Mouse (Mus musculus) adrenal gland, postnatal 14 days (tissue): Measurements from ENCODE around the gene Olfr898. TPM values are rescaled to one million over a fixed set of nuclear protein-coding genes. Genes with fewer than 3 reads are reported as not detected.

Experiments used
- DNase-seq: peaks from one replicate; pipeline ENCODE4 v3.0.0; 2021; ENCODE audit warnings: mixed read lengths
- long read RNA-seq, 2 experiments: library from polyadenylated mRNA; stranded (forward); transcript quantifications; one replicate each; pipeline ENCODE4 v2.0.0; 2021
- total RNA-seq: library from RNA; stranded (reverse); gene quantifications from 2 replicates; pipeline ENCODE4 v1.2.3, GENCODE M21; 2021

The Olfr898 gene
- not detected in 2 replicates for total RNA-seq
- long read RNA-seq, experiment 1 = 0 reads
- long read RNA-seq, experiment 2 = 0 reads

DNA sequence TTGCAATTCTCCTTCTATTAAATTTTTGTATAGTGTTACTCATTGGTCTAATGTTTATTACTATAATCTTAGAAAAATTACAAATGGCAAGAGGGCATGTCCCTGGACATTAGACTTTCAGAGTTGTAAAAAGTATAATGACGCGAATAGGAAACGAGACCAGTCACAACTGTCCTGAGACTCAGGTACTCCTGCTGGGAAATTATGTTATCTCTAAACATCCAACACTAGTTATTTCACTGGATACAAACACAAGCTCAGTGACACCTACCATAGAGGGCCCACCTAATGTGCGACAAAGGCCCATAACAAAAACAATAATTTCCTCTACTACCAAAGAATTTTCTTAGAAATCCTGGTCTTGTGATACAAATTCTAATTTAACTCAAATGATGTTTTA lies at the start of gene Olfr898:
Olfr898 (plus strand) TSS at position 301 of the 400 bp plus-strand sequence.
- DNase-seq = no peak

DNA sequence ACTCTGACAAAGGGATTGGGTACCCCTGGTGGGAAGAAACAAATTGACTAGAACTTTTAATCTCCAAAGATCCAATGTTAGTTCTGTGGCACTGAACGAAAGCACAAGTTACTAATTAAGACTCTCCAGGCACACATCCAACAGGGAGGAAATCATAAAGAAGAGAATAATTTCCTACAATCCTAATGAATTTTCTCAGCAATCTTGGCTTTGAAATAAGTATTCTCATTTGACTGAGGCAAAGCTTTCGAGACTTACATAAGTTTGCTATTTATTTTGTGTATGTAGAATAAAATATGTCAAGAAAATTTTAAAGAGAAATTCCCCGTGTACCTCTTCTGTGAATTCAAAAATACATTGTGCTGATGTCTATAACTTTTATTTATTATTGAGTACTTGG lies 19.5 kb upstream of the Olfr898 start, which contains the start of gene Olfr25:
Olfr25 (plus strand) TSS at position 301 of the 400 bp plus-strand sequence.
- no peak for DNase-seq

DNA sequence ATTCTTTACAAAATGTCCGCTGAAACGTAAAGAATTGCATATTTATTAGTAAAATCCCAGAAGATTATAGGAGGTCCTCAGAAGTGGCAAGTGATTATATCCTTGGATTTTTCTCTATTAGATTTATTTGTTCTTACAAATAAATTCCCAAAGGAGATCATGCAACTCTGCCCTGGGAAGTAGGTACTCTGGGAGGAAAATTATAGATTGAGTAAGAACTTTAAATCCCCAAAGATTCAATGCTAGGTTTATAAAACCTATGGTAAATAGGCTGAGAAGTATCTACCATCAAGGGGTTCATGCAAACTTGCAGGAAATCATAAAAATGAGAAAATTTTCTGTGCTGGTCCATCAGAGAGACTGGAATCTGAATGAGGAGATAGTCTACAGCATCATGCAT lies 18.4 kb downstream of the Olfr898 start, which contains the start of gene Olfr250:
Olfr250 (plus strand) TSS at position 301 of the 400 bp plus-strand sequence.
- no peak for DNase-seq

DNA sequence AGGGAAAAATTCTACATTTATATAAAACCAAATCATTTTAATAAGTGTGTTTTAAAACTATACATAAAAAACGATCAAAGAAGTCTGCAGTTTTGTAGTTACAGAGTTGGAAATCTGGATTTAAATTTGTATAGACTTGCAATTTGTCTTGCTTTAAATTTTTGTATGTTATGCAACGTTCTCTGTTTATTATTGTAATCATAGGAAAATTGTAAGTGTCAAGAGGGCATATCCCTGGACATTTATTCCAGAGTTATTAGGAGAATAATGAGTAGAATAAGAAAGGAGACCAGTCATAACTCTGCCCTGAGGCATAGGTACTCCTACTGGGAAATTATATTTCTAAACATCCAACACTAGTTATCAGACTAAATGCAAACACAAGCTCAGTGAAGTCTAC lies 28.6 kb downstream of the Olfr898 start, which contains the start of gene Olfr251:
Olfr251 (plus strand) TSS at position 301 of the 400 bp plus-strand sequence.
- DNase-seq = no peak

DNA sequence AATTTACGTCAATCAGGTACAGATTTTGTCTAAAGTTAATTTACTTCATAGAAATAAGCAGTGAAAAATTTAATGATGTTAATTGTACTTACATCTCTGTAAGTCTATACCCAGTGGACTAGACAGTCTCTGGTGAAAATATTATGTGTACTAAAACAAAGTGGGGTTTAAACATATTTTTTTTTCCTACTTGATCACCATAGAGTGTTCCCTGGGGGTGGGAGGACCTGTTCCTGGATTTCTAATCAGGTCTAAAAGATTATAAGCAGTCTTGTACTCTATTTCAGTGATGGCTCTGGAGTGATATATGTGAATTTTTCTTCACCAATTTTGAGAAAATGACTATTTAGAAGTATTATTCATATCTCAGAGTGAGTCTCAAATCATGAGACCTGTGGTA lies 53.2 kb downstream of the Olfr898 start, which contains the start of gene Olfr147:
Olfr147 (plus strand) TSS at position 301 of the 400 bp plus-strand sequence.
- no peak for DNase-seq

Other genes starting within 250 kb of the Olfr898 start
- not detected in 2 replicates for gene Olfr888, start 240.3 kb upstream of the Olfr898 start, total RNA-seq
- gene Olfr889, start 233.2 kb upstream of the Olfr898 start, total RNA-seq = 0.11 and 0.19 TPM in 2 replicates
- gene Olfr890, start 205.9 kb upstream of the Olfr898 start, total RNA-seq = not detected in 2 replicates
- not detected in 2 replicates for gene Olfr891, start 167.6 kb upstream of the Olfr898 start, total RNA-seq
- gene Olfr893, start 140.0 kb upstream of the Olfr898 start, total RNA-seq = not detected in 2 replicates
- not detected in 2 replicates for gene Olfr894, start 130.4 kb upstream of the Olfr898 start, total RNA-seq
- not detected in 2 replicates for gene Olfr143, start 95.6 kb upstream of the Olfr898 start, total RNA-seq
- not detected in 2 replicates for gene Olfr895, start 80.6 kb upstream of the Olfr898 start, total RNA-seq
- not detected in 2 replicates for gene Olfr896-ps1, start 57.3 kb upstream of the Olfr898 start, total RNA-seq
- gene Olfr25, start 19.4 kb upstream of the Olfr898 start, total RNA-seq = not detected in 2 replicates
- not detected in 2 replicates for gene Olfr250, start 18.5 kb downstream of the Olfr898 start, total RNA-seq
- not detected in 2 replicates for gene Olfr251, start 28.7 kb downstream of the Olfr898 start, total RNA-seq
- gene Olfr147, start 53.3 kb downstream of the Olfr898 start, total RNA-seq = not detected in 2 replicates
- gene Olfr901, start 81.0 kb downstream of the Olfr898 start, total RNA-seq = not detected in 2 replicates
- not detected in 2 replicates for gene Olfr902, start 99.2 kb downstream of the Olfr898 start, total RNA-seq
- gene Olfr904, start 114.7 kb downstream of the Olfr898 start, total RNA-seq = not detected in 2 replicates
- gene Olfr905, start 122.7 kb downstream of the Olfr898 start, total RNA-seq = not detected in 2 replicates
- gene Olfr906, start 138.7 kb downstream of the Olfr898 start, total RNA-seq = not detected in 2 replicates
- gene Olfr907, start 147.4 kb downstream of the Olfr898 start, total RNA-seq = not detected in 2 replicates
- gene Olfr911-ps1, start 173.2 kb downstream of the Olfr898 start, total RNA-seq = not detected in 2 replicates
- gene Olfr910, start 189.4 kb downstream of the Olfr898 start, total RNA-seq = not detected in 2 replicates
- not detected in 2 replicates for gene Olfr912, start 231.8 kb downstream of the Olfr898 start, total RNA-seq
- not detected in 2 replicates for gene Olfr913, start 244.3 kb downstream of the Olfr898 start, total RNA-seq